Mouse (Mus musculus): ENCODE results near the gene Tstd3. TPM values are rescaled to one million over a fixed set of nuclear protein-coding genes. Genes with fewer than 3 reads are reported as not detected.

Tstd3 gene
- total and polyA plus RNA-seq, 3 experiments, result 11.7 to 18.5 TPM; not detected in 1

DNA sequence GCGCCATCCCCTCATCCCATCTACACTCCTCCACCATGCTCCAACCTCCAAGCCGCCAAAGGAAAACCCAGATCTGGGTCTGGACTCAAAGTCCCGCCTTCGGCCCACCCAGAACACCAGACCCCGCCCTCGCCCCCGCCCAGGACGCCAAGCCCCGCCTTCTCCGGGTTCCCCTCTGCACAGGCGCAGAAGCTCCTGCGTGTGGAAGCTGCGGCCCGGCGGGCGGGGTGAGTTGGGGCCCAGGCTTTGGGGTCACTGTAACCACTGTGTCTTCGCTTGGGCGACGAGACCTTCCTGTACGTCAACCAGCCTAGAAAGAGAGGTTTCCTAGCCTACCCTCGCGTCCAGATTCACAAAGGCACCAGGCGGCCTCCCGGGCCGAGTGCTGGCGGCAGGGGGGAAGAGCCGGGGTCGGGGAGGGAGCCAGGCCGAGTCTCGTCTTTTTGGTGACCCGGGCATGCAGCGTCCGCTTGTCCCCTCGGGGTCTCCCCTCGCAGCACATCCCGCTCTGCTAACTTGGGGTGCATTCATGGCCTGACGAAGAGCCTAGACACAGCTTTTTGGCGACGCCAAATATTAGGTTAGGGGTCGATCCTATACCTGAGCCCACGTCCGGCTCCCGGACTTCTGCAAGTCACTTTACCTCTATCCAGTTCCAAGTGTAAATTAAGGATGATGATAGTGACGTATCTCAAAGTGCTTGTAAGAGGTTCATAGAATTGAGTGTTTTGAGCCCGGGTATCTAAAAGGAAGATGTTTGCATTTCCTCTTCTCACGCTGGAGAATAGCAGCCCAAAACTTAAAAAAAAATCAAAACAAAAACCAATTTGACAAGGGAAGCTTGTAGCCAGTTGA, 9.3 kb upstream of the Tstd3 start:
- peaks cover 18 to 22% of the 10 kb centered on the region in 2 experiments for H3K4me1 ChIP-seq (ENCODE audit: control insufficient read depth in 1 of 2, insufficient read depth in 2 of 2, low read length in 2 of 2)
- peak overlapping the region; percentile 60 for H3K27ac ChIP-seq (ENCODE audit: control insufficient read depth, low read depth, low read length)
- H3K27me3 ChIP-seq (ENCODE audit: control insufficient read depth in 1 of 2, insufficient read depth in 2 of 2, low read length in 2 of 2), result no peaks in the 10 kb centered on the region
- H3K79me2 ChIP-seq (ENCODE audit: control insufficient read depth, insufficient read depth, low read length, poor library complexity), result peaks cover 5% of the 10 kb centered on the region
- peak overlapping the region; percentile 88 for H3K9ac ChIP-seq (ENCODE audit: control insufficient read depth, low read depth, low read length, poor library complexity, severe bottlenecking)
- peak; percentile 91 for DNase-seq (ENCODE audit: low read depth, low spot score)
- H3K9me3 ChIP-seq (replicated peaks; ENCODE audit: insufficient read depth, low read length), result no peaks in the 10 kb centered on the region
- H3K36me3 ChIP-seq (ENCODE audit: control insufficient read depth in 1 of 2, insufficient read depth in 2 of 2, low read length in 2 of 2), result peaks cover 0 to 32% of the 10 kb centered on the region in 2 experiments; a peak in 3 of 4 replicates
- peak overlapping the region; percentile 82 to 99 for H3K4me3 ChIP-seq (ENCODE audit: control insufficient read depth in 1 of 2, insufficient read depth in 1 of 2, low read depth in 2 of 2, low read length in 2 of 2)
- TF ChIP-seq TAL1 (IDR thresholded peaks at IDR 0.05; ENCODE audit: low read length) (no peak), MAX (IDR thresholded peaks at IDR 0.05; ENCODE audit: low read length) (0 out of 2 replicates have a peak, but pooled peaks have one; percentile 56), CHD1 (IDR thresholded peaks at IDR 0.05; ENCODE audit: low read depth, low read length) (no peak), RCOR1 (IDR thresholded peaks at IDR 0.05; ENCODE audit: low read depth, low read length) (0 out of 2 replicates have a peak, but pooled peaks have one; percentile 19), GABPA (IDR thresholded peaks at IDR 0.05; ENCODE audit: low read depth, low read length) (no peak), ZC3H11A (IDR thresholded peaks at IDR 0.05; ENCODE audit: low read depth, low read length) (no peak), NELFE (IDR thresholded peaks at IDR 0.05; ENCODE audit: low read depth, low read length) (peak; percentile 80), ZNF384 (IDR thresholded peaks at IDR 0.05; ENCODE audit: low read depth, low read length) (no peak), TBP (IDR thresholded peaks at IDR 0.05; ENCODE audit: low read depth, low read length) (no peak), TCF12 (IDR thresholded peaks at IDR 0.05; ENCODE audit: low read depth, low read length) (0 out of 2 replicates have a peak, but pooled peaks have one; percentile 30), UBTF (IDR thresholded peaks at IDR 0.05; ENCODE audit: borderline replicate concordance, insufficient read depth, low read depth, low read length) (no peak), SMC3 (IDR thresholded peaks at IDR 0.05; ENCODE audit: low read depth, low read length) (no peak), ETS1 (IDR thresholded peaks at IDR 0.05; ENCODE audit: low read depth, low read length) (0 out of 2 replicates have a peak, but pooled peaks have one; percentile 8), POLR2A (IDR thresholded peaks at IDR 0.05; ENCODE audit: control insufficient read depth in 1 of 2, insufficient read depth in 1 of 2, low read depth in 1 of 2, low read length in 2 of 2, poor library complexity in 1 of 2) (peak; percentile 68 to 82), MAZ (IDR thresholded peaks at IDR 0.05; ENCODE audit: low read depth, low read length) (peak; percentile 85), BHLHE40 (IDR thresholded peaks at IDR 0.05; ENCODE audit: borderline replicate concordance, low read depth, low read length) (no peak), GATA1 (IDR thresholded peaks at IDR 0.05; ENCODE audit: low read depth, low read length) (no peak), HCFC1 (IDR thresholded peaks at IDR 0.05; ENCODE audit: low read depth, low read length) (peak; percentile 64), MAFK (IDR thresholded peaks at IDR 0.05; ENCODE audit: borderline replicate concordance, low read depth, low read length) (0 out of 2 replicates have a peak, but pooled peaks have one; percentile 17), JUND (IDR thresholded peaks at IDR 0.05; ENCODE audit: low read depth, low read length) (no peak), ZMIZ1 (IDR thresholded peaks at IDR 0.05; ENCODE audit: low read depth, low read length) (peak; percentile 83), ZKSCAN1 (IDR thresholded peaks at IDR 0.05; ENCODE audit: low read depth, low read length) (no peak), MYB (IDR thresholded peaks at IDR 0.05; ENCODE audit: low read depth, low read length) (no peak), SIN3A (IDR thresholded peaks at IDR 0.05; ENCODE audit: low read length) (peak; percentile 63), MYC (IDR thresholded peaks at IDR 0.05; ENCODE audit: low read depth, low read length) (no peak), NRF1 (IDR thresholded peaks at IDR 0.05; ENCODE audit: insufficient read depth, low read depth, low read length, poor library complexity, severe bottlenecking) (peak; percentile 79), ELF1 (IDR thresholded peaks at IDR 0.05; ENCODE audit: low read depth, low read length) (no peak), CTCF (IDR thresholded peaks at IDR 0.05 in 2 of 3, conservative IDR thresholded peaks at IDR 0.05 in 1 of 3; ENCODE audit: control insufficient read depth in 1 of 3, insufficient read depth in 1 of 3, low read depth in 2 of 3, low read length in 3 of 3, poor library complexity in 1 of 3, severe bottlenecking in 1 of 3) (no peak), USF2 (IDR thresholded peaks at IDR 0.05; ENCODE audit: borderline replicate concordance in 1 of 2, insufficient read depth in 1 of 2, low read depth in 1 of 2, low read length in 2 of 2) (no peak), EP300 (IDR thresholded peaks at IDR 0.05; ENCODE audit: low read depth in 1 of 2, low read length in 2 of 2) (no peak), POLR2AphosphoS5 (IDR thresholded peaks at IDR 0.05; ENCODE audit: borderline replicate concordance, low read depth, low read length) (no peak), RAD21 (IDR thresholded peaks at IDR 0.05; ENCODE audit: low read depth, low read length) (no peak), USF1 (IDR thresholded peaks at IDR 0.05; ENCODE audit: low read depth, low read length) (no peak), E2F4 (IDR thresholded peaks at IDR 0.05; ENCODE audit: borderline replicate concordance, low read depth, low read length) (no peak), KAT2A (conservative IDR thresholded peaks at IDR 0.05; ENCODE audit: low read depth, low read length) (no peak), CHD2 (IDR thresholded peaks at IDR 0.05; ENCODE audit: low read length) (no peak)

Data from MEL (cell line).